ENCODE assay signal across 24 mouse cellular contexts in the genomic region with DNA sequence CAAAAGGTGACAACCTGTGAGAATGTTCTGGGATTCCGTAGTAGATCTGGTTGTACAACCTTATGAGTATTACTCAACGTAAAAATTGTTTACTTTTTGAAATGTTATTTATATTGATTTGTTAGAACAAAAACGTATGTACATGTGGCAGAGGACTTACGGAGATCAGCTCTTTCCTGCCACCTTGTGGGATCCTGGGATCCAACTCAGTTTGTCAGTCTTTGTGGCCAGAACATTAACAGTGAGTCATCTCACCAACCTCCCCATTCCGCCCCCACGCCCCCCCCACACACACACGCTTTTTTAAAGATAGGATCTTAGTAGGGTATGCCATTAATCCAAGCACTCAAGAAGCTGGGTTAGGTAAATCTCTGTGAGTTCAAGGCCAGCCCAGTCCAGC. TPM values are rescaled to one million over a fixed set of nuclear protein-coding genes. Genes with fewer than 3 reads are reported as not detected.
DNase-seq lines count a peak whose midpoint lies in the region; ATAC-seq and TF ChIP-seq lines count a peak whose summit lies in the region.
"Had no signal": no experiment of that assay in that cellular context is flagged by ENCODE, and none has a peak within 500 bp of the region (broad histone marks: within the 10 kb centered on the region; RNA-seq: fewer than 3 reads in every experiment).

No protein-coding gene starts in this region.

- TF ChIP-seq EP300 in liver, postnatal 0 days (IDR thresholded peaks at IDR 0.05; ENCODE audit: low read depth) = no peak

- no peak overlapping the region for H3K4me2 ChIP-seq in liver, postnatal 0 days (ENCODE audit: low read depth, low read length)
- H3K4me2 ChIP-seq in liver, embryonic 12.5 days = no peak overlapping the region
- no peak overlapping the region for H3K4me2 ChIP-seq in midbrain, embryonic 15.5 days
- H3K4me2 ChIP-seq: embryonic facial prominence, embryonic 12.5 days; forebrain, embryonic 13.5 days; heart, embryonic 15.5 days; limb, embryonic 13.5 days; stomach, embryonic 15.5 days had no signal

- ATAC-seq in liver, postnatal 0 days = no peak
- ATAC-seq in liver, embryonic 12.5 days = no peak
- no peak for ATAC-seq in midbrain, embryonic 15.5 days (replicated peaks)
- ATAC-seq in megakaryocyte progenitor cell, adult 5-6 weeks (replicated peaks; ENCODE audit: poor library complexity) = no peak

- DNase-seq in adrenal gland, postnatal 14 days = peak; percentile 15
- DNase-seq in adrenal gland, postnatal 4 days (ENCODE audit: low spot score in 2 of 2) = no peak
- no peak for DNase-seq in liver, postnatal 0 days
- peak; percentile 27 for DNase-seq in R1 (ENCODE audit: low read depth, low spot score)
- no peak for DNase-seq in kidney, postnatal 10 days
- DNase-seq: cerebellum, adult 9-10 months; right cerebral cortex, postnatal 25 days had no signal

- H3K4me3 ChIP-seq in liver, postnatal 0 days (ENCODE audit: low read depth, low read length) = no peak overlapping the region
- no peak overlapping the region for H3K4me3 ChIP-seq in liver, embryonic 12.5 days
- H3K4me3 ChIP-seq in midbrain, embryonic 15.5 days = no peak overlapping the region
- H3K4me3 ChIP-seq: embryonic facial prominence, embryonic 12.5 days; erythroblast, embryonic 14.5 days; forebrain, embryonic 13.5 days; heart, embryonic 15.5 days; hindbrain, embryonic 10.5 days; limb, embryonic 13.5 days; stomach, embryonic 15.5 days had no signal

- no peak overlapping the region for H3K9ac ChIP-seq in liver, postnatal 0 days (replicated peaks)
- H3K9ac ChIP-seq in liver, embryonic 12.5 days = no peak overlapping the region
- no peak overlapping the region for H3K9ac ChIP-seq in midbrain, embryonic 15.5 days
- H3K9ac ChIP-seq: embryonic facial prominence, embryonic 12.5 days; forebrain, embryonic 13.5 days; heart, embryonic 15.5 days; limb, embryonic 13.5 days; liver, embryonic 14.5 days; stomach, embryonic 15.5 days had no signal

- H3K36me3 ChIP-seq in liver, postnatal 0 days (replicated peaks; ENCODE audit: insufficient read depth, low read length) = no peaks in the 10 kb centered on the region
- no peaks in the 10 kb centered on the region for H3K36me3 ChIP-seq in liver, embryonic 12.5 days
- H3K36me3 ChIP-seq in midbrain, embryonic 15.5 days (replicated peaks) = no peaks in the 10 kb centered on the region
- H3K36me3 ChIP-seq: embryonic facial prominence, embryonic 12.5 days; heart, embryonic 15.5 days; hindbrain, embryonic 10.5 days; limb, embryonic 13.5 days; stomach, embryonic 15.5 days had no signal

- no peak overlapping the region for H3K27ac ChIP-seq in liver, postnatal 0 days (ENCODE audit: low read depth)
- no peak overlapping the region for H3K27ac ChIP-seq in liver, embryonic 12.5 days
- H3K27ac ChIP-seq in midbrain, embryonic 15.5 days = no peak overlapping the region
- H3K27ac ChIP-seq: embryonic facial prominence, embryonic 12.5 days; forebrain, embryonic 13.5 days; heart, embryonic 15.5 days; hindbrain, embryonic 10.5 days; limb, embryonic 13.5 days; liver, embryonic 14.5 days had no signal

- WGBS in liver, postnatal 0 days (ENCODE audit: insufficient replicate concordance) = 56% methylated on average over 7 of the region's 7 CpGs
- WGBS in liver, embryonic 12.5 days (ENCODE audit: insufficient replicate concordance) = 54% methylated on average over 7 of the region's 7 CpGs
- WGBS in midbrain, embryonic 15.5 days = 70% methylated on average over 7 of the region's 7 CpGs

- no peaks in the 10 kb centered on the region for H3K9me3 ChIP-seq in liver, postnatal 0 days (ENCODE audit: low read length)
- no peaks in the 10 kb centered on the region for H3K9me3 ChIP-seq in liver, embryonic 12.5 days (replicated peaks)
- H3K9me3 ChIP-seq in midbrain, embryonic 15.5 days = no peaks in the 10 kb centered on the region
- H3K9me3 ChIP-seq: embryonic facial prominence, embryonic 12.5 days; forebrain, embryonic 13.5 days; heart, embryonic 15.5 days; hindbrain, embryonic 10.5 days; limb, embryonic 13.5 days; stomach, embryonic 15.5 days had no signal

- TF ChIP-seq CTCF in liver, postnatal 0 days (IDR thresholded peaks at IDR 0.05; ENCODE audit: low read depth) = peak; percentile 17

- no peaks in the 10 kb centered on the region for H3K27me3 ChIP-seq in liver, postnatal 0 days (ENCODE audit: insufficient read depth, low read length)
- H3K27me3 ChIP-seq in liver, embryonic 12.5 days (replicated peaks) = no peaks in the 10 kb centered on the region
- no peaks in the 10 kb centered on the region for H3K27me3 ChIP-seq in midbrain, embryonic 15.5 days (replicated peaks)
- H3K27me3 ChIP-seq: embryonic facial prominence, embryonic 12.5 days; forebrain, embryonic 13.5 days; heart, embryonic 15.5 days; limb, embryonic 13.5 days; stomach, embryonic 15.5 days had no signal

- no peaks in the 10 kb centered on the region for H3K4me1 ChIP-seq in liver, postnatal 0 days (ENCODE audit: insufficient read depth)
- 0 out of 2 replicates have a peak, but pooled peaks cover 3% of the 10 kb centered on the region for H3K4me1 ChIP-seq in liver, embryonic 12.5 days
- H3K4me1 ChIP-seq in midbrain, embryonic 15.5 days = no peaks in the 10 kb centered on the region
- H3K4me1 ChIP-seq: embryonic facial prominence, embryonic 12.5 days; forebrain, embryonic 13.5 days; heart, embryonic 15.5 days; hindbrain, embryonic 10.5 days; limb, embryonic 13.5 days; stomach, embryonic 15.5 days had no signal

RNA-seq across cellular contexts. Expression of a gene that starts 47.1 kb away (rescaled TPM):
- 126 and 133 TPM in 2 replicates for total RNA-seq in adrenal gland, postnatal 14 days (2021)
- total RNA-seq in adrenal gland, postnatal 4 days (2021) = 100 to 1,000 TPM; 125 to 146 TPM
- 83.0 and 87.4 TPM in 2 replicates for polyA plus RNA-seq in liver, postnatal 0 days (2015; fragmentation: Nextera tagmentation; extraction: Ambion mirVana)
- 104 and 112 TPM in 2 replicates for polyA plus RNA-seq in liver, embryonic 12.5 days (2016; fragmentation: Nextera tagmentation; extraction: Ambion mirVana)
- 280 and 308 TPM in 2 replicates for polyA plus RNA-seq in midbrain, embryonic 15.5 days (2015; fragmentation: Nextera tagmentation; extraction: Ambion mirVana)
- total RNA-seq in megakaryocyte progenitor cell, adult 5-6 weeks (2015) = 139 and 173 TPM in 2 replicates
- total RNA-seq in megakaryocyte progenitor cell, adult 5-6 weeks (2017) = 142 and 144 TPM in 2 replicates

RNA-seq across cellular contexts. Expression of a gene that starts 47.4 kb away (rescaled TPM):
- not detected in 2 replicates for total RNA-seq in adrenal gland, postnatal 14 days (2021)
- total RNA-seq in adrenal gland, postnatal 4 days (2021) = 1 to 10 TPM in 1 of 2 experiments, not detected in 1; 1.3 TPM
- polyA plus RNA-seq in liver, postnatal 0 days (2015; fragmentation: Nextera tagmentation; extraction: Ambion mirVana) = not detected in 2 replicates
- not detected in 2 replicates for polyA plus RNA-seq in liver, embryonic 12.5 days (2016; fragmentation: Nextera tagmentation; extraction: Ambion mirVana)
- polyA plus RNA-seq in midbrain, embryonic 15.5 days (2015; fragmentation: Nextera tagmentation; extraction: Ambion mirVana) = not detected in 2 replicates
- total RNA-seq in megakaryocyte progenitor cell, adult 5-6 weeks (2015) = 1.7 TPM in 1 of 2 replicates, not detected in the other
- total RNA-seq in megakaryocyte progenitor cell, adult 5-6 weeks (2017) = not detected in 2 replicates
- total RNA-seq: gastrocnemius, postnatal 10 days; layer of hippocampus, postnatal 14 days; left cerebral cortex, postnatal 10 days; midbrain, postnatal 0 days had no signal
- polyA plus RNA-seq: embryonic facial prominence, embryonic 12.5 days; erythroblast, embryonic 14.5 days; forebrain, embryonic 13.5 days; frontal cortex, adult 2 months; heart, embryonic 15.5 days; hindbrain, embryonic 10.5 days; limb, embryonic 13.5 days; midbrain, postnatal 0 days; stomach, embryonic 15.5 days; thymus, postnatal 0 days had no signal

Comparison
In these comparisons a context has a peak if more than half of its experiments do, and no peak if none do; other contexts are left out.
1. DNase-seq: peak in adrenal gland, postnatal 14 days (single experiment) and R1 (single experiment); none in adrenal gland, postnatal 4 days (0 of 2), liver, postnatal 0 days (single experiment) and kidney, postnatal 10 days (single experiment).